Mouse (Mus musculus): Measurements from ENCODE around the gene Ddx55.
"Not testable (repeated sequence)": the region's sequence is repeated elsewhere in the genome, so short reads cannot be mapped to it uniquely, and the experiment has no call there.

The Ddx55 gene

GRCm38 (mm10) chr5:124538813-124539792 lies 13.6 kb upstream of the Ddx55 start:
- DNase-seq (ENCODE audit: low read depth), result peak; percentile 90

- DNase-seq (ENCODE audit: low read depth), result no peak
Measured at GRCm38 (mm10) chr5:124539905-124540304, 12.8 kb upstream of the Ddx55 start.

- DNase-seq (ENCODE audit: low read depth), result peak; percentile 95
Measured at GRCm38 (mm10) chr5:124540383-124540786, 12.3 kb upstream of the Ddx55 start, which contains the start of gene Tmed2. Gene Tmed2 (plus strand): TSS chr5:124540695.

- DNase-seq (ENCODE audit: low read depth), result peak; percentile 83
Measured at GRCm38 (mm10) chr5:124540905-124541601, 11.6 kb upstream of the Ddx55 start.

GRCm38 (mm10) chr5:124541602-124541973 lies 11.1 kb upstream of the Ddx55 start:
- no peak for DNase-seq (ENCODE audit: low read depth)

- not testable (repeated sequence) for DNase-seq (ENCODE audit: low read depth)
Measured at GRCm38 (mm10) chr5:124550737-124551136, 1.9 kb upstream of the Ddx55 start.

- DNase-seq (ENCODE audit: low read depth), result peak; percentile 65
Measured at GRCm38 (mm10) chr5:124551349-124552093, 1.1 kb upstream of the Ddx55 start.

- no peak for DNase-seq (ENCODE audit: low read depth)
Measured at GRCm38 (mm10) chr5:124552094-124552472, 581 bp upstream of the Ddx55 start.

- DNase-seq (ENCODE audit: low read depth), result no peak
Measured at GRCm38 (mm10) chr5:124553607-124554006, 943 bp downstream of the Ddx55 start.

GRCm38 (mm10) chr5:124555145-124555544 lies 2.5 kb downstream of the Ddx55 start:
- no peak for DNase-seq (ENCODE audit: low read depth)

- no peak for DNase-seq (ENCODE audit: low read depth)
Measured at GRCm38 (mm10) chr5:124571068-124571467, 18.4 kb downstream of the Ddx55 start.

- DNase-seq (ENCODE audit: low read depth), result no peak
Measured at GRCm38 (mm10) chr5:124575467-124575866, 22.8 kb downstream of the Ddx55 start.

GRCm38 (mm10) chr5:124578633-124579317 lies 26.1 kb downstream of the Ddx55 start, which contains the start of the genes Eif2b1 and Gtf2h3:
Gene Eif2b1 (minus strand): TSS chr5:124579131.
Gene Gtf2h3 (plus strand): TSS chr5:124579140.
- peak; percentile 97 for DNase-seq (ENCODE audit: low read depth)

GRCm38 (mm10) chr5:124582515-124582914 lies 29.9 kb downstream of the Ddx55 start:
- no peak for DNase-seq (ENCODE audit: low read depth)

- no peak for DNase-seq (ENCODE audit: low read depth)
Measured at GRCm38 (mm10) chr5:124592768-124593167, 40.1 kb downstream of the Ddx55 start.

GRCm38 (mm10) chr5:124598224-124599174 lies 45.8 kb downstream of the Ddx55 start:
- DNase-seq (ENCODE audit: low read depth), result peak; percentile 86

GRCm38 (mm10) chr5:124599726-124600125 lies 47.1 kb downstream of the Ddx55 start:
- not testable (repeated sequence) for DNase-seq (ENCODE audit: low read depth)

GRCm38 (mm10) chr5:124602349-124602748 lies 49.7 kb downstream of the Ddx55 start:
- peak; percentile 83 for DNase-seq (ENCODE audit: low read depth)

- DNase-seq (ENCODE audit: low read depth), result no peak
Measured at GRCm38 (mm10) chr5:124604296-124604695, 51.6 kb downstream of the Ddx55 start.

GRCm38 (mm10) chr5:124605041-124605622 lies 52.5 kb downstream of the Ddx55 start:
- no peak for DNase-seq (ENCODE audit: low read depth)

All from induced T-regulatory cell, adult 2 months (primary cell).